Mouse (Mus musculus) cerebellum, adult 2 months (tissue): ENCODE measurements at regions not wholly inside any gene's neighbourhood (a gene's known extent, or its start where the extent isn't known, plus 50 kb on each side); places are given as distances from the start of the nearest gene placed in this dataset.

Source experiments
- CTCF ChIP-seq: fragments of 200-500 bp; IDR thresholded peaks from 2 replicates; pipeline ENCODE4 v1.5.1; 2011; ENCODE audit warnings: low read depth, mild to moderate bottlenecking, control low read depth, low read length, moderate library complexity, borderline replicate concordance; ENCODE audit not compliant: insufficient read depth
- POLR2A ChIP-seq: fragments of 200-500 bp; IDR thresholded peaks from 2 replicates; pipeline ENCODE4 v1.6.1; 2011; ENCODE audit warnings: low read length, control low read depth, borderline replicate concordance; ENCODE audit not compliant: insufficient read depth

DNA sequence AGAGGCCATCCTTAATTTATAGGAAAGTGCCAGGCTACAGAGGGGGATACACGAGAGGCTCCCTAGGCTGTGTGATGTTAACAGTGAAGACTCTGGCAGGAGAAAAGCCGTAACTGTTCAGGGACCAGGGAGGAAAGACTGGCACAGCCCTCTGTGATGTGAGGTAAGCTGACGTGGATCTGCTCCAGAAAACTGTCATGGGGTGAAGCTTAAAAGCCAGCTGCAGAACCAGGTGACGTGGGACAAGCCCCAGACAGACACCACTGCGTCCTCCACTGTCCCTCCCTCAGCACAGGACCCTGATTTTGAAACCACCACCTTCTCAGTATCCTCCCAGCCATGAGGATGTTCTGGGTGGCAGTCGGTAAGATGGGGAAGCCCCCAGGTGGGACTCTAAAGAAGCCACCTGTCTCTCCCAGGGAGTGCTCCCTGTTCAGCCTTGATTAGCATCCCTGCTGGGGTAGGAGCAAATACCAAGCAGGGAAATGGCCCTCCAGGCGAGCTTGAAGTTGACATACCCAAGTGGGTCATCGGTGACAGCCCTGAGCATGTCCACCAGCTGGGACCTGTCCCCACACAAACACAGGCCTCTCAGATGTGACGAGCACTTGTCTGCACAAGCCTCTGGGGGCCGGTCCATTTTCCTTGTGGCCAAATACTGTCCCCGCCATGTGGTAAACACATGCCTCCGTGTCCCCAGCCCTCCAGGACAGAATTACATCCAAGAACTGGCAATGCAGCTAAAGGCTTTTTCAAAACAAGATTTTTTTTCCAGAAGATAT, 104.7 kb upstream of the Ptpn1 start:
- TF ChIP-seq POLR2A (no peak), CTCF (no peak)
